Mouse (Mus musculus) activated CD4-positive, CD25-positive, alpha-beta regulatory T cell, adult 9 weeks (primary cell): ENCODE measurements around the gene Tm4sf20. TPM values are rescaled to one million over a fixed set of nuclear protein-coding genes. Genes with fewer than 3 reads are reported as not detected.

Experiments used
- polyA plus RNA-seq: library from polyadenylated mRNA; unstranded; fragments of 100-300 nt; shearing (Covaris generic); gene quantifications from one replicate; pipeline ENCODE4 v1.2.1, GENCODE M21; 2017

Tm4sf20 gene
- polyA plus RNA-seq: not detected

GRCm38 (mm10) chr1:82768269-82768668 lies at the start of gene Tm4sf20:
TSS of gene Tm4sf20 (minus strand) at chr1:82768461.

GRCm38 (mm10) chr1:82771022-82771586 lies 2.8 kb upstream of the Tm4sf20 start, which contains the start of gene Gm47791:
TSS of gene Gm47791 (minus strand) at chr1:82771243.

GRCm38 (mm10) chr1:82724339-82725025 lies 43.8 kb downstream of the Tm4sf20 start, which contains the start of gene Mff:
TSS of gene Mff (plus strand) at chr1:82724890.

Other genes starting within 250 kb of the Tm4sf20 start
- 0.07 TPM for gene Col4a4, start 181.6 kb downstream of the Tm4sf20 start, polyA plus RNA-seq
- not detected for gene Col4a3, start 181.5 kb downstream of the Tm4sf20 start, polyA plus RNA-seq
- 87.5 TPM for gene Mff, start 43.6 kb downstream of the Tm4sf20 start, polyA plus RNA-seq
- gene Gm47791, start 2.8 kb upstream of the Tm4sf20 start, polyA plus RNA-seq: not detected
- gene Agfg1, start 71.0 kb upstream of the Tm4sf20 start, polyA plus RNA-seq: 23.0 TPM
- gene A030005L19Rik, start 144.9 kb upstream of the Tm4sf20 start, polyA plus RNA-seq: 0.93 TPM
- gene A030014E15Rik, start 156.5 kb upstream of the Tm4sf20 start, polyA plus RNA-seq: not detected
- not detected for gene Gm6217, start 162.9 kb upstream of the Tm4sf20 start, polyA plus RNA-seq
- not detected for gene A030003K21Rik, start 174.9 kb upstream of the Tm4sf20 start, polyA plus RNA-seq
- gene Gm7544, start 187.6 kb upstream of the Tm4sf20 start, polyA plus RNA-seq: not detected
- not detected for gene Gm47955, start 191.8 kb upstream of the Tm4sf20 start, polyA plus RNA-seq
- not detected for gene Gm47959, start 232.1 kb upstream of the Tm4sf20 start, polyA plus RNA-seq